Mouse (Mus musculus) ES-CJ7 (cell line): ENCODE measurements around the gene Wbp4.

ENCODE experiments used
- DNase-seq: peaks from one replicate; pipeline ENCODE4 v3.0.0; 2011; ENCODE audit warnings: low read depth, low spot score

The Wbp4 gene

GRCm38 (mm10) chr14:79507846-79508245 lies 26.5 kb upstream of the Wbp4 start:
- DNase-seq, result no peak

GRCm38 (mm10) chr14:79506207-79506606 lies 24.9 kb upstream of the Wbp4 start:
- no peak for DNase-seq

GRCm38 (mm10) chr14:79504246-79505006 lies 23.1 kb upstream of the Wbp4 start:
- no peak for DNase-seq

GRCm38 (mm10) chr14:79503371-79504075 lies 22.2 kb upstream of the Wbp4 start:
- DNase-seq, result no peak

GRCm38 (mm10) chr14:79500756-79501155 lies 19.4 kb upstream of the Wbp4 start:
- no peak for DNase-seq

GRCm38 (mm10) chr14:79499326-79499725 lies 18.0 kb upstream of the Wbp4 start:
- no peak for DNase-seq

GRCm38 (mm10) chr14:79494349-79494748 lies 13.0 kb upstream of the Wbp4 start:
- no peak for DNase-seq

GRCm38 (mm10) chr14:79490246-79490645 lies 8.9 kb upstream of the Wbp4 start:
- DNase-seq, result no peak

- DNase-seq, result no peak
Measured at GRCm38 (mm10) chr14:79489150-79489549, 7.8 kb upstream of the Wbp4 start.

- DNase-seq, result peak; percentile 19
Measured at GRCm38 (mm10) chr14:79488531-79488930, 7.2 kb upstream of the Wbp4 start.

GRCm38 (mm10) chr14:79486993-79487731 lies 5.8 kb upstream of the Wbp4 start:
- DNase-seq, result peak; percentile 54

GRCm38 (mm10) chr14:79486617-79486992 lies 5.3 kb upstream of the Wbp4 start:
- no peak for DNase-seq

GRCm38 (mm10) chr14:79483611-79484120 lies 2.3 kb upstream of the Wbp4 start:
- DNase-seq, result no peak

- DNase-seq, result no peak
Measured at GRCm38 (mm10) chr14:79482747-79483355, 1.5 kb upstream of the Wbp4 start.

- DNase-seq, result peak; percentile 25
Measured at GRCm38 (mm10) chr14:79482251-79482661, 936 bp upstream of the Wbp4 start.

- peak; percentile 86 for DNase-seq
Measured at GRCm38 (mm10) chr14:79480624-79481338, 539 bp downstream of the Wbp4 start, which contains the start of gene Elf1. Elf1 (plus strand) TSS chr14:79481194.

GRCm38 (mm10) chr14:79473384-79473783 lies 7.9 kb downstream of the Wbp4 start:
- no peak for DNase-seq

- peak; percentile 40 for DNase-seq
Measured at GRCm38 (mm10) chr14:79467621-79468020, 13.7 kb downstream of the Wbp4 start.

- no peak for DNase-seq
Measured at GRCm38 (mm10) chr14:79465623-79466022, 15.7 kb downstream of the Wbp4 start.

GRCm38 (mm10) chr14:79460988-79461387 lies 20.3 kb downstream of the Wbp4 start:
- DNase-seq, result no peak

GRCm38 (mm10) chr14:79460401-79460800 lies 20.9 kb downstream of the Wbp4 start:
- DNase-seq, result no peak
